Mouse (Mus musculus): Measurements from ENCODE around the gene Cyp2d26. TPM values are rescaled to one million over a fixed set of nuclear protein-coding genes. Genes with fewer than 3 reads are reported as not detected.

Gene Cyp2d26
- polyA plus RNA-seq, 1 experiment from 2014 or later: 0.09 TPM

GRCm38 (mm10) chr15:82747516-82747915, 46.6 kb downstream of the Cyp2d26 start:
- ATAC-seq: no peak
- WGBS: 38% methylated on average over 1 of the region's 1 CpGs
- H3K9ac ChIP-seq: no peak overlapping the region
- peaks cover 3% of the 10 kb centered on the region; the same call in 1 of the 2 replicates for H3K9me3 ChIP-seq (replicated peaks)
- no peaks in the 10 kb centered on the region for H3K36me3 ChIP-seq (ENCODE audit: poor library complexity, severe bottlenecking)
- no peak overlapping the region for H3K4me3 ChIP-seq
- H3K27me3 ChIP-seq: no peaks in the 10 kb centered on the region
- H3K4me2 ChIP-seq: no peak overlapping the region
- no peak overlapping the region for H3K27ac ChIP-seq
- no peaks in the 10 kb centered on the region for H3K4me1 ChIP-seq

Small RNA genes lying within 50 kb of the gene (microRNA-seq; reads per million reads assigned to microRNA genes)
- gene Gm27618: not detected

Other genes starting within 250 kb of the Cyp2d26 start
- not detected in 2 replicates for gene Cyp2d12, start 239.2 kb downstream of the Cyp2d26 start, polyA plus RNA-seq (2015; fragmentation: Nextera tagmentation; extraction: Ambion mirVana)
- not detected in 2 replicates for gene Cyp2d34, start 173.3 kb downstream of the Cyp2d26 start, polyA plus RNA-seq (2015; fragmentation: Nextera tagmentation; extraction: Ambion mirVana)
- gene Cyp2d40, start 30.1 kb downstream of the Cyp2d26 start, polyA plus RNA-seq (2015; fragmentation: Nextera tagmentation; extraction: Ambion mirVana): not detected in 2 replicates
- gene Tcf20, start 193.6 kb upstream of the Cyp2d26 start, polyA plus RNA-seq (2015; fragmentation: Nextera tagmentation; extraction: Ambion mirVana): 15.3 and 18.6 TPM in 2 replicates
- gene Nfam1, start 239.0 kb upstream of the Cyp2d26 start, polyA plus RNA-seq (2015; fragmentation: Nextera tagmentation; extraction: Ambion mirVana): 1.2 and 1.5 TPM in 2 replicates

All from forebrain, embryonic 13.5 days (tissue).